Mouse (Mus musculus) lung, adult 2 months (tissue): Measurements from ENCODE around the gene Slc7a6.

Experiments used
- CTCF ChIP-seq: fragments of 200-500 bp; IDR thresholded peaks from 2 replicates; pipeline ENCODE4 v1.5.1; 2011; ENCODE audit warnings: mild to moderate bottlenecking, low read length, control low read depth; ENCODE audit not compliant: insufficient read depth
- POLR2A ChIP-seq: fragments of 200-500 bp; IDR thresholded peaks from 2 replicates; pipeline ENCODE4 v1.6.1; 2011; ENCODE audit warnings: low read depth, mild to moderate bottlenecking, control low read depth, low read length, borderline replicate concordance; ENCODE audit errors: extremely low read depth

DNA sequence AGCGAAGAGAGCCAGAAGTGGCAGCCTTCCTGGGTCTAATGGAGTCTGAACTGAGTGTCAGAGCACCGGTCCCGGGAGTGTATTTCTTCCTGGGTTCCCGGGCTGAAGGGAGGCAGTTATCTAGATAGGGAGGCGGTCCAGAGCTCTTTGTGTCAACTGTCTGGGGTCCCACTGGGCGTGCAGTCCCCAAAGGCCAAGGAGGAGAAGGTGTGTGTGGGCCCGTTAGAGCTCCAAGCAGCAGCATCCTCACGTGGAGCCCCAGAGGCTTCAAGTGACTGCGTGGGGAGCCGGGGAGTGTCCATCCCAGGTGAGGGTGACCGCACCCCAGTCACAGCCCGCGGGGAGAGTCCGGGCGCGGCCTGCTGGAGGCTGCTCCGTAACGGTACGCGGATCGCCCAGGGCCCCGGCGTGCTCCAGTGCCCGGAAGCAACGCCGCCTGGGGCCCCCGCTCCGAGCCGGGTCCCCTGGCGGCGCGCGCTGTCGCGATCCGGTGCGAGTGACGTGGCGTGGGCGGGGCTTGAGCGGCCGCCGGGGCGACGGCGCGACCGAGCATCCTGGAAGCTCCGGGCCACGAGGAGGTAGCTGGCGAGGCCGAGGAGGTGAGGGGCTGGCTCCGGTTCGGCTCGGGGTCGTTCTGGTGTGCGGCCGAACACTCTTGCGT lies at the start of gene Slc7a6:
- TF ChIP-seq CTCF = no peak
- peak; percentile 48; the same call in 1 of the 2 replicates for TF ChIP-seq POLR2A
